Mouse (Mus musculus) mature B cell (primary cell): ENCODE measurements around the gene Pde10a.
"Not testable (repeated sequence)": the region's sequence is repeated elsewhere in the genome, so short reads cannot be mapped to it uniquely, and the experiment has no call there.

Source experiments
- in situ Hi-C: fragments of 300-500 bp; cut with MboI; formaldehyde crosslinking; loops from 2 replicates; pipeline ENCODE4 v1.14.3; 2019

Pde10a gene

DNA sequence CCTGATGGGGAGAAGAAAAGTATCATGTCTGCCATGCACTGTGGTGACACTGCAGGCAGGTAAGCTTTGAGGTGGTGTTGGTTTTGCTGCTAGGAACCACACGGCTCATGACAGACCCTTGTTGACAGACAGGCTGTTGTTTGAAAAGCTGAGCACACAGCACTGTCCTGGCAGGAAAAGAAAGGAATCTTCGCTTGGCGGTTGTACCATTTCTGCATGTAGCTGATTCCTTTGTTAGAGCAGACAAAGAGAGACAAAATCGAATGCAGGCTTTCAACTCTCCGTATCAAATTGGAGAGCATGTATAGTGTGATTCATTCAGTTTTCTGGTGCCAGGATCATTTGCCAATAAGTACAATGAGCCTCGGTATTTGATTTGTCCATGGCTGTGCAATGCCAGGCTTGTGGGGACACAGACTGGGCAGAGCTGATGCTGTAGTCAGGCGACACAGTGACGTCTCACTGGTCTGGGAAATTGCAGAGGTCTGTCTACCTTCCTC lies 122.2 kb downstream of the Pde10a start:
- in situ Hi-C loops: no loop called here

DNA sequence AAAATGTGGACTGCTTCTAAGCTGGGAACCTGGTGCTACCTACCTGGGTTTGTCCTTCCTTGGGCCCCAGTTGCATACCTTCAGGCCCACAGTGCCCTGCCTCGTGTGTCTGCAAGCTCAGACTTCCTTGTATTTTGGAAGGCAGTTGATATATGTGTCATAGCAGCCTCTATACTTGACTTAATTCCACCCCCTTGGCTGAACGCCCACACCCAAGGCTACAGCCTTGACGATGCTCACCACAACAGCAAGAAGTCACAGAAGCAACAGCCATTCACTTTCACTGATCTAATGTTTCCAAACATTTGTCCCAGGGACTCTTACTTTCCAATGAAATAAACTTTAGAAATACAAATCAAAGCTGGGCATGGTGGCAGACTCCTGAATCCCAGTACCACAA lies 123.1 kb downstream of the Pde10a start:
- in situ Hi-C loops: no loop called here

DNA sequence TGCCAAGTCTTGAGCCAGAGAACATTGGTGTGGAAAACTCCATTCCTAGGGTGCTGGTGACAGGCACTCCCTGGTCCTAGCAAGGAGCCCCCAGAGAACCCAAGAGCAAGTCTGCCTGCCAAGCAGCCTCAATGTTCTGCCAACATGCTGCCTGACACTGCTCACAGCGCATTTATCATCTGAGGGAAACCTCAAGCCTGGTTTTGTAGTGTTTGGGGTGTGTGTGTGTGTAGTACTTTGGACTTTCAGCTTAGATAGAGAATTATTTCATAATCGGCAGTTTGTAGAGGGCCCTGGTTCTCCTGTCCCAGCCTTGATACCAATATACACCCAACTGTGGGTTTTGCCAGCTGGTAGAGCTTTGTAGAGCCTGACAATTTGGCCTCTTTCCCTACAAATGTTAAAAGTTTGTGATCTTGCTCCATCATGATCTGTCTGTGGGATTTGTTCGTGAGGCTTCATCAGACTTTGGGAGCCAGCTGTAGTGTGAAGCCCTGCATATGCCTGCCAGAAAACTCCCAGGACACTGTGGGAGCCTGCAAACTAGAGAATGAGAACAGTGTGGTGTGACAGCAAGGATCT lies 127.6 kb downstream of the Pde10a start:
- in situ Hi-C loops: no loop called here

DNA sequence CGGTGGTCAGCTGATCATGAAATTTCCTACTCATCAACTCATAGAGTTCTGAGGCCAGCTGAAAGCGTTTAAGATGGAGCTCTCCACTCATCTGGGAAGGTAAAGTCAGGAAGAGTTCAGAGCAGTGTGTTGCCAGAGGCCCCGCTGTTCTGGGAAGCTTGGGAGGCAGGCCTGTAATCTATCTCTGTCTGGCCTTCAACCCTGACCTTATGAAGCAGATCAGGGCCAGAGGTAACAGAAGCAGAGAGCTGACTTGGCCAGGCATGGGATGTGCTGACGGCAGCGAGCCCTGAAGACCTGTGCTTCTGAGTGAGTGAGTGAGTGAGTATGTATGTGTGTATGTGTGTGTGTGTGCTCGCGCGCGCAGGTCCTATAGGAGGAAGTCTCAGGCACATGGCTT lies 132.5 kb downstream of the Pde10a start:
- in situ Hi-C loops: no loop called here

DNA sequence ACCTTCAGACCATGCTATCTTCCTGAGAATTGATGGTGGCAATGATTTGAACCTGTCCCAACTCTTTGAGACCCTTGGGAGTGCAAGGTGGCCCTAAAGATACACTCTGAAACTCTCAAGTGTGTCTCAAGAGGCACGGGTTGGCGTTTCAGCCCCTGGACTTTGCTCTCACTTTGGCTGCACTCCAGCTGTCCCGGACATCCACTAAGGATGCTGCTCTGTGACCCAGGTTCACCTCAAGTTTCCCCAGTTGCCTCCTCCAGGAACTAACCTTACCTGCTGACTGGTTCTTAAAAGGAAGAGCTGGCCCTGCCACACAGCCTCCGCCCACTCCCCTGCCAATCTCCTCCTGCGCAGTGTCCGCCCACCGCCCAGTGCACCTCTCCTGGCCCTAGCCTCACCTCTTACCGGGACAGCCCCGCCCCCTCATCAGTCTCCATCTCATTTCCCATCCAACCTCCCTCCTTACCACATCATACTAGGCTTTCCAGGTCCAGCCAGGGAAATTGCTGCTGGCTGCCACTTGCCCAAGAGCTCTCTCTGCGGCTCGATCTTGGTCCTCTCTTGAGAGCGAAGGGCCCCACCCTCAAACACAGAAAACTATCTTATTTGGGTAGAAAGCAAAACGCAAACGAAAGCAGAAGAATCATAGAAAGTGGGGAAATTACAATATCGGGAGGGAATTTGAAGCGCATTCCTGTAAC lies 133.7 kb downstream of the Pde10a start:
- in situ Hi-C loops: no loop called here

DNA sequence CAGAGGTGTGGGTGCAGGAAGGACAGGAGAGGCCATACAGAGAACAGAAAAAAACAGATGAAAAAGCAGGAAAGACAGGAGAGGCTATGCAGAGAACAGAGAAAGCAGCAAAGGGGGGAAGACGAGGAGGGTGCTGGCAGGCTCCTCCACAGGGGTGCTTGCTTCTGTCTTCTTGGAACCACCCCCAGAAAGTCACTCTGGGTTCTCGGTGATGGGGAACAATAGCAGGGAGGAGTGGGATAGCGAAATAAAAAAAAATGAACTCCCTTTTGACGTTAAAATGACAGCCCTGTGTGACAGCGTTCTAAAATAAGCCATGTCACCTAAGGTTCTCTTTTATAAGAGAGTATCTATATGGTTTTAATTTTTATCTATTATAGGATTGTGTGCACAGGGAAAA lies 141.7 kb downstream of the Pde10a start:
- in situ Hi-C loops: no loop called here

DNA sequence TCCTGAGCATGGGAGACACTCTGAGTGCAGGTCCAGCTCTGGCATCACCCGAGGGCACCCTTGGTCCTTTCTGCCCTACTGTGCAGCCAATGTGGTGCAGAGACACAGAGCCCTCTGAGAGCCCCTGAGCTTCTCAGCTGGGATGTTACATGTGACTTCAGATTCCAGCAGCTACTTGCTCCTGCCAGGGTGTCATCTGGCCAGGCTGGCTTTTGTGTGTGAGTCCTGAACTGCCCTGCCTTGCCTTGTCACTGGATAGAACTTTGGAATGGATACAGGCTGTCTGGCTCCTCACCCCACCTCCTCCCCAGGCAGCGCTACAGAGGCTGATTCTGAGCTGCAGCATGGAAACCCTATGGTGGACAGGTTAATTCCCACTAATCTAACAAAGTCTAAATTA lies 149.5 kb downstream of the Pde10a start:
- in situ Hi-C loops: no loop called here

DNA sequence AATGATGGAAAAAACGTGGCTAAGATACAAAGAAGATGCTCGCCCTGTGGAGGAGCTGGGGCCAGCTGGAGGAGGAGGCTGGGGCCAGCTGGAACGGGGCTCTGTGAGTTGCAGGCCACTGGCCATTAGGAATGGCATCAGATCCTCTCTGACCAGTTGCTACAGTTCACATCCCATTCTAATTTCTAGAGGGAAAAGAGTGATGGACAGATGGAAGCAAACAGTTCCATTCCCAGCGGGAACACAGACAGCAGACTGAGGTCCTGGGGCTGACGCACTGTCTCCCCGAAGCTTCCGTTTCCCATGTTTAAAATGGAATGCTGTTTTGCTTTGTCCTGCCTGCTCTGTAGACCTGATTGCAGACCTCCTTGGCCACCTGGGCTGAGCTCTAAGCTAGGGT lies 161.2 kb downstream of the Pde10a start:
- in situ Hi-C loops: no loop called here

DNA sequence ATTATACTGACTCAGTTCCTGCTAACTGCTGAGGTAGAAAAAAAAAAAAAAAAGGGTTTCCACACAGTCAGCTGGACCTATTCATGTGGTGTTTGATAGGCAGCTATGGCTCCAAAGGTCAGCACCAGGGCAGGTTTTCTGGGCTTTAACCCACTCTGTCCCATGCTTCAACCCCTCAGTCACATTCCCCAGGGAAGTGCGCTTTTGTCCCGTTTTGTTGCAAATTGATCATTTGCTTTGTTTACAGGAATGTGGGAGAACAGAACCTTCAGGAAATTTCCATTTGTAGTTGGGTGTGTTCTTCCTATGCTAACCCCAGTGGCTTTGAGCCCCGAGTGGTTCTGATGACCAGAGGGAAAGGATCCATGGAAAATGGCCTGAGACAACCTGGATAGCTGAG lies 162.9 kb downstream of the Pde10a start:
- in situ Hi-C loops: no loop called here

DNA sequence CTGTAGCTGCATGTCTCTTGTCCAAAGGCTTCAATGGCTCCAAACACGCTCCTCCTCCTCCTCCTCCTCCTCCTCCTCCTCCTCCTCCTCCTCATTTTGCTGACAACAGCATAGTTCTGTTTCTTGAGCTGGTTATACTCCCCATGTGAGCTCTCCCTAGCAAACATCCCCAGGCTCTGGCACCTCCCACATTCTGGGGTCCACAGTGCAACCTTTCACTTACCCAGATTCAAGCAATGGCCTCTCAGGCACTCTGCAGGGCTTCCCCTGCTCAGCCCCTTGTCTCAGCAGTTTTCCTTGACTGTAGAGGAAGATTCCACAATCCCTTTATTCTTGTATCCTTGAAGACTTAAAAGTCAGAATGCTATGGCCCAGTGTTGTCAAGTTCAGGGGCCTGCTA lies 173.1 kb downstream of the Pde10a start:
- in situ Hi-C loops: no loop called here

DNA sequence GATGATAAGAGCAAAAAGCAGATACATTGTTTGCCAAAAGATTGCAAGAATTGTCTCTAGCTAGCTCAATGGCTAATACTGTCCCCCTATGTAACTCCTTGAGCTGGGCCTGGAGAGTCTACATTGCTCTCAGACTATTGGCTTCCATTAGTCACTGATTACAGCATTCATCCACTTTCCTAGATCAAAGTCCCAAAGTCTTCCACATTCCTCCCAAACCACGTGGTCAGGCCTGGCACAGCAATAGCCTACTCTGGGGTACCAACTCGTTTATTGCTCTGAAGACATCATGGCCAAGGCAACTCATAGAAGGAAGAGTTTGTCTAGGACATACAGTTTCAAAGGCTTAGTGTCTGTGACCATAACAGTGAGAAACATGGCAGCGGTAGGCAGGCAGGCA lies 173.6 kb downstream of the Pde10a start:
- in situ Hi-C loops: no loop called here

DNA sequence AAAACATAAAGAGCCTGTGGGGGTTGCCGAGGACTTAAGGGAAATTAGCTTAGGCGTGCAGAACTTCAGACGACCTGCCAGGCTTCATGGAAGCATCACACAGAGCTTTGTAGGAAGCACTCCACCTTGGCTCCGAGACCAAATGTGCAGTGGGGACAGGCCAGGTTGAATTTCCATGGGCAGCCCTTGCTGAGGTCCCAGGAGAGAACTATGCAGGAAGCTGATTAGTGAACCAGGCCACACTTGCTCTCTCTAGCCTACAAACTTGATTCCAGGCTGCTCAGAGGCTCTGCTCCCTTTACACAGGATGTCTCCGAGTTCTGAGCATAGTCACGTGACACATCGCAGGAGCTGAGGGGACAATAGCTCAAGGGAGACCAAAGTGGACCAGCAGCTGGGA lies 175.9 kb downstream of the Pde10a start:
- in situ Hi-C loops: no loop called here

DNA sequence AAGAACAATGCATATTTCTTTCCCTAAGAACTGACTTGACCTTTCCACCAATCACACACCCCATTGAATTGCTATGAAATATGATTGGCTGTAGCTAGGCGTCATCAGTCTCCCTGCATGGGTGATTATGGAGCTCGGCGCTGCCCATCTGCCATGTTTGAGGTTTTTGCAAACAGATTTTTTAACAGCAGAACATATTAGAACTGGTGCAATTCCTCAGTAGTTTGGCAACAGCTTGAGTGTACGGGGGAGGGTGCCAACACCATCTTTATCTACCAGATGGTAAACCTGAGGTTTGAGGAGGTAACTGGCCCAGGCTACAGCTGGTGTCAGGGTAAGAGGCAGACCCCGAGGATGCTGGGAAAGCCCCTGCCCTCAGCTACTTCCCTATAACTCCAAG lies 177.3 kb downstream of the Pde10a start:
- in situ Hi-C loops: no loop called here

DNA sequence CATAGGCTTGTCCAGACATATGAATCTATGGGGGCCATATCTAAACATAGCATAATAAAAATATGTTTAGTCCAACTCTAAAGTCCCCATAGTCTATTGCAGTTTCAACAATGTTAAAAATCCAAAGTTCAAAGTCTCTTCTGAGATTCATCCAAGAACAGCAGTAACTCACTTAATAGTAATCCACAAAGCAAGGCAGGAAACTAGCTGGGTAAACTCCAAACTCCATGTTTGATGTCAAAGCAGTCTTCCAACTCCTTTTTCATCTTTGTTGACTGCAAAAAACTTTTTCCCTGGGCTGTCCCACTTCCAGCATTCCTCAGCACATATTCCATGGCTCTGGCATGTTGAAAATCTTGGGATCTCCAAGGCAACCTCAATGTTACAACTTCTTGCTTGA lies 182.8 kb downstream of the Pde10a start:
- in situ Hi-C loops: no loop called here

DNA sequence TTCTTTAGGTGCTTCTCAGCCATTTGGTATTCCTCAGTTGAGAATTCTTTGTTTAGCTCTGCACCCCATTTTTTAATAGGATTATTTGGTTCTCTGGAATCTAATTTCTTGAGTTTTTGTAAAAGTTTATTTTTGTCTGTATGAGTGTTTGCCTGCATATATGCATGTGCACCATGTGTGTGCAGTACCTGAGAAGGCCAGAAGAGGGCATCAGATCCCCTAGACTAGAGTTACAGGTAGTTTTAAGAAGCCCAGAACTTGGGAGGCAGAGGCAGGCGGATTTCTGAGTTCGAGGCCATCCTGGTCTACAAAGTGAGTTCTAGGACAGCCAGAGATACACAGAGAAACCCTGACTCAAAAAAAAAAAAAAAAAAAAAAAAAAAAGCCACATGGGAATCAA lies 187.6 kb downstream of the Pde10a start:
- in situ Hi-C loops: not testable (repeated sequence)

DNA sequence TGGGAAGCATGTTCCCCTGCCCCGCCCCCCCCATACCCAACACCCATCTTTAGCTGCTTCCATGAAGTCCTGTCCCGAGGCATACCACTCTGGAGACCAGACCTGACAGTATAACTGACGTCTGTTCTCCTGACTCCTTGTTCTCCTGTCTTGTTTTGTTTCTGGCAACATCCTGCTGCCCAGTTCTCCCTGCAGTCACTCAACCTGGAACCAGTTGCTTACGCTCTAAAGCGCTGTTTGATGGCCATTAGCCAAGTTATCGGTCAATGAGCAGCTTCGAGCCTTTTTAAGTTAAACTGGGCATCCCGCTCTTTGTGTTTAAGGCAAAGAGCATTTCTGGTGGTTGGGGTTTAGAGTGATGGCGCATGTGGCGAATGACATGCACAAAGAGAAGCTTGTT lies 195.8 kb downstream of the Pde10a start:
- in situ Hi-C loops: no loop called here

DNA sequence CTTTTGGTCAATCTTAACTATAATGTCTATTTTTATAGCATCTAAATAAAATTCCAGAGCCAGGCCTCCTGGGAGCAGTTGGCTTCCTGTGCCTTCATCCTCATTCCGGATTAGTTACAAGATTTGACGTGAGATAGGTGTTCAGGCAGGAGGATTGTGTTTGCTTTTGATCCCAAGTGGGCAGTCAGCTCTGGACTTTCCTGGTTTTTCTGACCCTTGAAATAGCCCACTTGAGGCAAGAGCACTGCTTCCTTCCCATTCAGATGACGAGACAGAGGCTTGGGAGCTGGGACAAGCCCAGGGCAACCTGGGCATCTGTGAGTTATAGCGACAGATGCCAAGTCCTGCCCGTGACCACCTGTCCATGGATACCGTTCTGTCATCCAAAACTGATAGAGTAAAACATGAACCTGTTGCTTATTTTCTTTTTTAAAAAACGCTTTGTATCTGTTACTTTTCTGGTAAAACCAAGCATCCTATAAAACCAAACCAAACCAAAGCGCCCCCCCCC lies 199.3 kb downstream of the Pde10a start:
- in situ Hi-C loops: no loop called here

DNA sequence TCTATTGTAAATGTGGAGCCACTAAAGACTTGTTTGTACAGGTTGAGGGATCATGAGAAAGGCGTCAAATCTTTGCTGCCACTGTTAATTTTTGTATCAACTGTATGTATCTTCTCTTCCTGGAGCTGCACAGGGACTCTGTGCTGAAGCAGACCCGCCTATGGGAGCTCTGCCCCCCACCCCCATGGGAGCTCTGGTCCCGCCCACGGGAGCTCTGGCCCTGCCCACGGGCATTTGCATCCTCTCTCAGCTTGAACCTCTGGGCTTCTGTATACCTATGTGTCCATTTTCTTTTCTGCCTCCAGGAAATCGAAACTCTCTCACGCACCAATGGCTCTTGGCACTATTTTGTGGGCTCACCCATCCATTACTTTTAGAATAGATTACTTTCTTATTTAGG lies 203.5 kb downstream of the Pde10a start:
- in situ Hi-C loops: no loop called here

DNA sequence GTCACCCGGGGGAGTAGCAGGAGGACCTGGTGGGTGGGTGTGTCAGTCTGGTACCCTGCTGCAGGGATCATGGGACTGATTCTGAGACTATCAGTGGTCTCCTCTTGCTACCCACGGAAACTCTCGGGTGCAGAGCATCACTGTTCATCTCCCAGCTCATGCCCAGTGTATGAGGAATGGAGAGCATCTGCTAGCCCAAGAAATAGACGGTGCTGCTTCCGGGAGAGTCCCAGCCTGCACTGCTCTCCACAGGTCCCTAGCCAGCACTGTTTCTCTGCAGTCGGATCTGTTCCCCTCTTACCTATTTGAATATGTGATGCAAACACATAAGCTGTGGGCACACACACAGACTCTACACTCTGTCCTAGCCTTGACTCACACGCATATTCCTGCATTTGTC lies 204.6 kb downstream of the Pde10a start:
- in situ Hi-C loops: no loop called here

DNA sequence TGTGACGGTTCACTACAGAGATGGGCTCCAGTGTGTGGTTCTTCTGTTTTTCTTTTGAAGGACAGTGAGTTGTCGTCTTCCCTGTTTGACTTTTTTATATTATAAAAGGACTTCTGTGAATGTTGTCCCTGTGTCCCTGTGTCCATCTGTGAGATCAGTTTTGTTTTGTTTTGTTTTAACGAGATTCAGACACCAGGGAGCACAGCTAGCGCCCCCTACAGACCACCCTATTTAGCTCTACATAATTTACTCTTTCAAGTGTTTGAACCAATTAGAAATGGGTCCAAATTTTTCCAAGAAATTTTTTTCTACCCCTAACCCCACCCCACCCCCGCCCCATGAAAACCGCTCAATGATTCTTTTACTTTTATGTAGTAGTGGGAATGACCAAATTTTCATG lies 205.9 kb downstream of the Pde10a start:
- in situ Hi-C loops: no loop called here

DNA sequence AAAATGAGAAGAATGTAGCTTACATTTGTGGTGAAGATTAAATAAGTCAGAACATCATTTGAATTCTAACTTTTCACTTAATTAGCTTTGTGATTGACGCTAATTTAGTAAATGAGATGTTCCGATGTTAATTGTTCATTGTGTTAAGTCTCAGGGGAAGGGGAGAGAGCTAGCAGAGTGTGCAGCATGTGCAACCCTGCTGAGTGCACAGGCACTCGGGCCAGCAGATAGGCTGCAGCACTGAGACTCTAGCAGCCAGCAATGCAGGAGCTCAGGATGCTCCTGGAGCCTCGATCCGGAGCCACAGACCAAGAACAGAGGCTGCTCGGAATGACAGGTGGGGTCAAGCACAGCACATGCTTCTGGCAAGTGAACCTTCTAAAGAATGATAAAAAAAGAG lies 211.1 kb downstream of the Pde10a start:
- in situ Hi-C loops: no loop called here

DNA sequence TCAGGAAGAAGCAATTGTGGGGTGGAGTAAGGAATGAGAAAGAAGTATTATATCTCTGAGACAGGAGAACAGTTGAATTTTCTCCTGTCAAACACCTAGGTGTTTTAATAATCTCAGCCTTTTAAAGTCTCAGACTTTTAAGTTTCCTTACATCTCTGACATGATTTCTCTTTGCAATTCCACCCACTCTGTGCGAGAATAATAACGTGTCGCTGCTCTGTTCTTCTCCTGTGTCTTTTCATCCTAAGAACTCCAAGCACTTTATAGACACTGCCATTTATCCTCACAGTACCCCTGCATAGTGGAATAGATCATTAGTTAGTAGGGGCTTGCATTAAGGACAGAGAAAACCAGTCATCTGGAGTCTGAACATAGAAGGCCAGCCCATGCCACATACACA lies 217.6 kb downstream of the Pde10a start:
- in situ Hi-C loops: no loop called here

DNA sequence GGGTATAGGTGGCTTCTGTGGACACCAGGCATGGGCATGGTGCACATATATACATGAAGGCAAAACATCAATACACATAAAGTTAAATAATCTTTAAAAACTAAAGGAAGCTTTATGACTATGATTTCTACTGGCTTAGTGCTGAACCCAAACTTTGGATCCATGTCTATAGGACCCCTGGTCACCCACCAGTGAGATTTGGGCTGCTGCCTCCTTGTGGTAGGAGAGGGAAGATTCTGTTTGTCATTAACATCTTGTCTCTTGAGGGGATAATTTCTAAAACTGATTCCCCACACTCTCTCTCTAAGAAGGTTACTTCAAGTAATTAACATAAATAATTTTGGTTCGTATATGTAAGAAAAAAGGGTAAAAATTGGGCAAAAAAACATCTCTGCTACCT lies 220.2 kb downstream of the Pde10a start:
- in situ Hi-C loops: no loop called here

DNA sequence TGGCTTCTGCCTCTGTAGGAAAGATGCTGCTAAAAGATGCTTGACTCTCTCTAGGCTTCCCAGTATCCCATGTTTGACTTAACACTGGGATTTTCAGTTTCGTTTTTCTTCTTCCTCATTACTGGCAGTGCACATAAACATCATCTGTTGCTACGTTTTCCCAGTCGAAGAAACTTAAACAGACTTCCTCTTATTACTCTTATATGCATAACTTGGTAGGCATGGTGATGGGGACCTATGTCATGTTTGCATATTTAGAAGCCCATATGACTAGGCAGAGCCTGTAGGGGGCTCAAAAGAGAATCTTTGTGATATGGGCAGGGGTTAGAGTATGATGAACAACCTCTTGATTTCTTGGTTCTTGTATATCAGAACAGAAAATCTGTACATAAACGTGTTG lies 224.3 kb downstream of the Pde10a start:
- in situ Hi-C loops: no loop called here
